Mouse (Mus musculus) intestine, embryonic 16.5 days (tissue): Measurements from ENCODE around the gene Depdc5. TPM values are rescaled to one million over a fixed set of nuclear protein-coding genes. Genes with fewer than 3 reads are reported as not detected.

Source experiments
- ATAC-seq: fragments of 200-750 bp; cut with Nextera tagmentation; 2 replicates; pipeline ENCODE4 v1.8.0; 2017; ENCODE audit warnings: moderate TSS enrichment, moderate library complexity
- H3K27ac ChIP-seq: fragments of 300-500 bp; sonication (generic); 2 replicates; pipeline ENCODE4 v1.5.1; 2014; ENCODE audit warnings: mild to moderate bottlenecking, low read length
- H3K27me3 ChIP-seq: fragments of 300-500 bp; sonication (generic); replicated peaks from 2 replicates; pipeline ENCODE4 v1.6.1; 2014; ENCODE audit warnings: low read length, control low read depth, mixed read lengths; ENCODE audit not compliant: control insufficient read depth, insufficient read depth
- H3K36me3 ChIP-seq: fragments of 300-500 bp; sonication (generic); 2 replicates; pipeline ENCODE4 v1.6.1; 2014; ENCODE audit warnings: low read length, control low read depth; ENCODE audit not compliant: control insufficient read depth, insufficient read depth
- H3K4me1 ChIP-seq: fragments of 300-500 bp; sonication (generic); 2 replicates; pipeline ENCODE4 v1.6.1; 2014; ENCODE audit warnings: low read length, control low read depth, mixed read lengths; ENCODE audit not compliant: control insufficient read depth, insufficient read depth
- H3K4me2 ChIP-seq: fragments of 300-500 bp; sonication (generic); 2 replicates; pipeline ENCODE4 v1.6.1; 2014; ENCODE audit warnings: low read depth, low read length, control low read depth
- H3K4me3 ChIP-seq: fragments of 300-500 bp; sonication (generic); 2 replicates; pipeline ENCODE4 v1.5.1; 2014; ENCODE audit warnings: mild to moderate bottlenecking, low read length
- H3K9ac ChIP-seq: fragments of 300-500 bp; sonication (generic); 2 replicates; pipeline ENCODE4 v1.6.1; 2014; ENCODE audit warnings: low read depth, low read length
- H3K9me3 ChIP-seq: fragments of 300-500 bp; sonication (generic); 2 replicates; pipeline ENCODE4 v1.6.1; 2016; ENCODE audit warnings: low read length, control low read depth; ENCODE audit not compliant: control insufficient read depth
- WGBS: fragments of 180-500 bp; shearing (Covaris S2); extraction: QIAGEN DNeasy Blood & Tissue Kit; methylation state at CpG from one replicate; pipeline ENCODE4 v1.1.7; 2014; 5-methylcytosine and 5-hydroxymethylcytosine counted together
- polyA plus RNA-seq: library from polyadenylated mRNA; unstranded; fragments of >200 nt; fragmentation: Nextera tagmentation; extraction: Ambion mirVana; gene quantifications from 2 replicates; pipeline ENCODE4 v1.2.1, GENCODE M21; 2015

Depdc5 gene
- polyA plus RNA-seq, 1 experiment from 2014 or later = 14.6 TPM

DNA sequence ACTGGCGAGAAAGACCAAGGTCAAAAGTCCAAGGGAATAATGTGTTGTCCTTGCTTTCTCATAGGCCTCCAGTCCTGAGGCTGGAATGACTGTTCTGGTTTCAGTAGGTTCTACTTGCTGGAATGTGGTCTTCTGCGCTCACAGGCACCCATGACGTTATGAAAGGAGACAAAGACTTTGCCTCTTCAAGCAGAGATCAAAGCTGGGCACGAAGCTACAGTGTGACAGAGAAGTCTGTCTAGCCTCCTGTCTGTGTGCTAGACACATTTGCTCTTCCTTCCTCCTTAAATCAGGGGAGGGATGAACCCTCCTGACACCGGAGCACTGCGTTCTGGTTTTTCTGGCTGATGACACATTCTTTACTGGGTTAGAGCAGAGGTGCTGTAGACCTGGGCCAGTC, 140.0 kb downstream of the Depdc5 start:
- Histone ChIP-seq H3K4me1 (no peaks in the 10 kb centered on the region), H3K36me3 (no peaks in the 10 kb centered on the region), H3K4me2 (no peak overlapping the region), H3K27ac (no peak overlapping the region), H3K9me3 (no peaks in the 10 kb centered on the region), H3K4me3 (no peak overlapping the region), H3K27me3 (no peaks in the 10 kb centered on the region), H3K9ac (no peak overlapping the region)
- ATAC-seq = no peak
- 62% methylated on average over 6 of the region's 6 CpGs for WGBS

DNA sequence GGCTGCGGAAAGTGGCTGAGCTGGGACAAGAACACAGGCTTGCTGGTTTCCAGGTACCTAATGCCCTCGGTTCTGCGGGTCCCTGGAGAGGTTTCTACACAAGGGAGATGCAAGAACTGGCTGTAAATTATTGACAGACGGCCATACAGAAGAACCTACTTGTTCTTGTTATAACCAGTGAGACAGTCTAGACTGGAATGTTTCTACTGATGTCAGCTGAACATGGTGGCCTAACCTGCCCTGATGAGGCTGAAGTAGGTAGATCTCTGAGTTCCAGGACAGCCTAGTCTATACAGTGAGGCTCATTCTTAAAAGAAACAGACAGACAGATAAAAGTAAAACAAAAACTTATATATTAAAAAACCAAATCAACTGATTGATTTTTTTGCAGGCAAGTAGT, 140.6 kb downstream of the Depdc5 start:
- ATAC-seq = peak; percentile 56; the same call in 1 of the 2 replicates
- Histone ChIP-seq H3K4me1 (no peaks in the 10 kb centered on the region), H3K9ac (no peak overlapping the region), H3K27me3 (no peaks in the 10 kb centered on the region), H3K36me3 (no peaks in the 10 kb centered on the region), H3K4me2 (no peak overlapping the region), H3K9me3 (no peaks in the 10 kb centered on the region), H3K27ac (no peak overlapping the region), H3K4me3 (no peak overlapping the region)
- WGBS = 63% methylated on average over 4 of the region's 4 CpGs

DNA sequence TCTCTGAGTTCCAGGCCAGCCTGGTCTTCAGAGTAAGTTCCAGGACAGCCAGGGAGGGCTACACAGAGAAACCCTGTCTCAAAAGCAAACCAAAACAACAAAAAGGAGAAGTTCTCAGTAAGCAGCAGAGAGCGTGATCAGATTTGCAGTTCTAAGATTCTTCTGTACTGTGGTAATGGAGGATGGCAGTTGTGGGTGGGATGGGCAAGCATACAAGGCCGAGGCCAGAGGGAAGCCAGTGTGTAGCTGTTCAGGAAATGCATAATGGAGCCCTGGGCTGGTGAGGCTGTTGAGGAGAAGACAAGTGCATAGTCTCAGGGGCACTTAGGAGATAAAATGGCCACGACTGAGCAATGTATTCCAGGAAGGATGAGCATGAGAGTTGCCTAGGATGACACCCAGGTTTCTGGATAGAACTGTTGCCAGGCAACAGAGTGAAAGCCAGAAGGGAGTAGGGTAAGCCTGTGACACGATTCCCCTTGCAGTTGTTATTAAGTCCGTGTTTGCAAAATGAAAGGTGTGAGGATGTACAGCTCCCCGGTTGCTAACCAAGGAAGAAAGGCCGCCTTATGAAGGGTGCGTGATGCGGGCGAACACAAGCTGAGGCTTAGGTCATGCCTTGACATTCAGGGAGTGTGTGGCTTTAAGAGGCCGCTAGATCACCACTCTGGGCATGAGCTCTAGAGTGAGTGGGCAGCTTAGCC, 142.1 kb downstream of the Depdc5 start:
- Histone ChIP-seq H3K9me3 (no peaks in the 10 kb centered on the region), H3K36me3 (no peaks in the 10 kb centered on the region), H3K27ac (no peak overlapping the region), H3K27me3 (no peaks in the 10 kb centered on the region), H3K4me2 (no peak overlapping the region), H3K9ac (no peak overlapping the region), H3K4me3 (no peak overlapping the region), H3K4me1 (no peaks in the 10 kb centered on the region)
- WGBS = 78% methylated on average over 11 of the region's 11 CpGs
- ATAC-seq = no peak

DNA sequence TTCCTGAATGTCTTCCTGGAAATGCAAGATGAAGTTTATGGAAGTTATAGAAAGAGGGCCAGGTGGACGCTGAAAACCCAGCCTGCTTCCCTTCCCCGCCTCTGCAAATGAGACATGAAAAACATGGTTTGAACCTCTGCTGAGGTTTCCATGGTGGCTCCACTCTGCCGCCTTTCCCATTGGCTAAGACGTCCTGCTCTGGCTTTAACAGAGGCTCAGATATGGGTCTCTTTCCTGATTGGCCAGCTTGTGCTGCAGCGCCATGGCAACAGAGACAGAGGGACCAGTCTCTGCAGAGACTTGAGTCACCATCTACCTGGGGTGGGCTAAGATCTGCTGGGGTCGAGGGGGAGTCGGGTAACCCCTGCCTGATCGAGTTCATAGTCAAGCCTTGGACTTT, 143.2 kb downstream of the Depdc5 start:
- Histone ChIP-seq H3K27me3 (no peaks in the 10 kb centered on the region), H3K9ac (no peak overlapping the region), H3K9me3 (no peaks in the 10 kb centered on the region)

DNA sequence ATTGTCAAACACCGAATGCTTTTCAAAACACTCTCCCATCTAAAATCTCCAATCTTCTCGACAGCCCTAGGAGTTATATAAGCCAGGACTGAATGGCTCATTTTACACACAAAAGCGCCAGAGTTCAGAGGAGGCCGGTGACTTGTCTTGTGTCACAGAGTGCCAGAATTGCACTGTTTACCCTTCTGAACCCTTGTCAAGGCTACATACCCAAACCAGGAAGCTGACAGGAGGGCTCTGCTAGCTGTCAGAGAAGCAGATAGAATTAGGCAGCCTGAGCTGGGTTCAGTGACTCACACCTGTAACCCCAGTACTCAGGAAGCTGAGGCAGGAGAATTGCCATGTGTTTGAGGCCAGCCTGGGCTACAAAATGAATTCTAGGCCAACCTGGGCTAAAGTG, 143.9 kb downstream of the Depdc5 start:
- H3K27me3 ChIP-seq = no peaks in the 10 kb centered on the region

More for the DNA sequence above, 143.2 kb downstream of the Depdc5 start:
- WGBS = 34% methylated on average over 8 of the region's 8 CpGs
- no peak overlapping the region for H3K4me3 ChIP-seq
- 0 out of 2 replicates have a peak, but pooled peaks cover 6% of the 10 kb centered on the region for H3K4me1 ChIP-seq
- ATAC-seq = no peak
- H3K4me2 ChIP-seq = no peak overlapping the region
- no peaks in the 10 kb centered on the region for H3K36me3 ChIP-seq
- no peak overlapping the region for H3K27ac ChIP-seq

DNA sequence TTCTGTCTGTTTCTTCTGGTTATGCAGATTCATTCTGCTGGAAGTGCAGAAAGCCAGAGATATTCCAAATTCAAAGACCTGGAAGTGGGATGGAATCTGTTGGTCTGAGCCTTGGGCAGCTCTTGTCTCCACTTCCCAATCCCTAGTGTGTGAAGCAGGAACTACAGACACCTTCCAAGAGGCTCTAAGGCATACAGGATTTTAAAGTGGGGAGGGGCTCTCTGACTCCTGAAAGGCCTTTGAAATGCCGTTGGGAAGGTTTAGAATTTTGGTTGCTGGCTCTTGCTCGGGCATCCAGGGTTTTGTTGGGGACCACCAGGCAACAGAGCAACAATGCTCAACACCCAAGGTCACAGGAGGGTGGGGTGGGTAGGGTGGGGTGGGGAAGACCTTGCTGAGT, 145.8 kb downstream of the Depdc5 start:
- no peak overlapping the region for H3K27ac ChIP-seq
- no peak overlapping the region for H3K4me3 ChIP-seq
- H3K4me2 ChIP-seq = no peak overlapping the region
- 0 out of 2 replicates have a peak, but pooled peaks cover 6% of the 10 kb centered on the region for H3K4me1 ChIP-seq
- no peaks in the 10 kb centered on the region for H3K9me3 ChIP-seq
- no peaks in the 10 kb centered on the region for H3K36me3 ChIP-seq
- no peak overlapping the region for H3K9ac ChIP-seq
- ATAC-seq = no peak
- H3K27me3 ChIP-seq = no peaks in the 10 kb centered on the region
- WGBS = 58% methylated on average over 2 of the region's 2 CpGs

More for the DNA sequence above, 143.9 kb downstream of the Depdc5 start:
- WGBS = 61% methylated on average over 4 of the region's 4 CpGs
- no peaks in the 10 kb centered on the region for H3K9me3 ChIP-seq
- ATAC-seq = no peak
- no peak overlapping the region for H3K27ac ChIP-seq
- H3K36me3 ChIP-seq = no peaks in the 10 kb centered on the region
- no peak overlapping the region for H3K4me2 ChIP-seq
- 0 out of 2 replicates have a peak, but pooled peaks cover 6% of the 10 kb centered on the region for H3K4me1 ChIP-seq
- H3K4me3 ChIP-seq = no peak overlapping the region
- H3K9ac ChIP-seq = no peak overlapping the region

DNA sequence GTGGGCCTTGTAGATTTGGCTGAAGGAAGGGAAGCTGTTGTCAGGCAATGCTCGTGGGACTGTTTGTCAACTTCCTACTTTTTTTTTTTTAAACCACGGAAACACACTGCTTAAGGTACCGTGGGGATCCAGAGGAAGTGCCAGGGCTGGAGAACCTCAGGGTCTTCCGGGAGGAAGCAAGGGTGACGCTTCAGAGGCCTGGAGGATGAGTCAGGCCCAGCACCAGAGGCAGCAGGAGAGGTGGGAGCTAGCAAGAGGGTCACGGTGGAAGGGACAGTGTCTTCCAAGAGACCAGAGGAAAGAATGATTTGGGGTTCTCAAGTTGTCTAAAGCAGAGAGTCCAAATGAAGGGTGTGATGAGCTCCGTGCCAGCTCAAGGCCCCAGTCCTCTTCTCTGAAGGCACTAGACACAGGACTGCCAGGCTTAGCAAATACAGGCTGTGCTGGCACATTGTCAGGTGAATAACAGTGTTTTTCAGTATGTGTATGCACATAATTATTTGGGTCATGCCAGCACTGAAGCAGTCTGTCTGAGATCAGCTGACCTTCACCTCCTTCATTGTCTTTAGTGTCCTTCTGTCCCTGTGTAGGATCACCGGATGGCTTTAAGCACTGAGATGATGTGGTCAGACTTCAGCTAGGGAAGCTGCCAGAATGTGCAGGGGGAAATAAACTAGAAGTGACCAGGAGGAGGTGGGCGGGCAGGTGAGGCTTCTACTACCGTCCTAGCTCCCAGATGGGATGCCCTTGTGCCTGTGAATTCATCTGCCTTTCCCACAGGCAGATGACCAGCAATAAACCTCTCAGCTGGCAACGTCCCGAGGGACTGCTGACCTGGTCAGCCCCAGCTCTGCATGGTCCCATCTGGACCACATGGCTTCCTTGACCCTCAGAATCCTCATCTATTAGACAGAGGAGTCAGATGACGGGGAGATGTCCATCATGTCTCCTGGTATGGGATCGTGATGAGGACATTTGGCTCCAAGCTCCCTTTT, 146.6 kb downstream of the Depdc5 start:
- no peaks in the 10 kb centered on the region for H3K27me3 ChIP-seq
- 71% methylated on average over 14 of the region's 14 CpGs for WGBS

DNA sequence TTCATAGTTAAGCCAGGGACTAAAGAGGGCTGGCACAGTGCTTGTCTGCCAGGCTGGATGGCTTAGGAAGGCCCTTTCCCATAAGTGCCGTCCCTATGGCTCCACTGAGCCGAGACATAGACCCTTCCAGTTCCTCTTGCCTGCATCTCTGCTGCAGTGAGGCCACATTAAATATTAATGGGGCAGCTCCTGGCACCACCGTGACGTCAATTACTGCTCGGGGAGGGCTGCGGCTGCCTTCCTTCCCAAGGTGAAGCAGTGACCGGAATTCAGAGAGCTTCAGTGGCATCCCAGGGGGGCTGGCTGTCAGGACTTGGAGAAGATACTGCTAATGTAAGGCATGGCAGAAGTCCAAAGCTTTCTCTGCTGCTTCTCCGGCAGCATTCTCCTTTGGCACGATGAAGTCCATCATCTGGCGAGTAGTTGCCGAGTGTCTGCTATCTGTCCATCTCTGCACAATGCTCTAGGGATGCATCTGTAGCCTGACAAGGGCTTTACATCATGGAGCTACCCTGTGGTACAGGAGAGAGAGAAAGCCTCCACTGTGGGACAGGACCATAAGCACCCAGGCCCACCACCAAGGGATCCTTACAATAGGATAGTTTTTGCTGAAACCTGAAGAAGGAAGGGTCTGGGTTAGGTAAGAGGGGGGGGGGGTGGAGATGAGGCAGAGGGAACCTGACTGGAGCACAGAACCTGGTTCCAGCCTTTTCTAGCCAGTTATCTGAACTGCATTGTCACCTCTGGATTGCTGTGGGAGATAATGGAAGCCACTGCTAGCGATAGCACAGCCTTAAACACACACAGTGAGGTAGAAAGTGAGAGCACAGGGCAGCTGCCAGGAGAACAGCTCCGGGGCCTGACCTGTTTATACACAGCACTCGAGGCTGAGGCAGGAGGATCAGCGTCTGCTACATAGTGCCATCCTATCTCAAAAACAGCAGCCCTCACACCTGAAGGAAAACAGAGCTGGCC, 147.9 kb downstream of the Depdc5 start:
- Histone ChIP-seq H3K4me3 (no peak overlapping the region), H3K9ac (no peak overlapping the region), H3K27ac (no peak overlapping the region), H3K4me2 (no peak overlapping the region), H3K36me3 (no peaks in the 10 kb centered on the region), H3K27me3 (no peaks in the 10 kb centered on the region), H3K9me3 (no peaks in the 10 kb centered on the region), H3K4me1 (0 out of 2 replicates have a peak, but pooled peaks cover 9% of the 10 kb centered on the region)
- 37% methylated on average over 15 of the region's 15 CpGs for WGBS
- no peak for ATAC-seq

More for the DNA sequence above, 146.6 kb downstream of the Depdc5 start:
- Histone ChIP-seq H3K4me2 (no peak overlapping the region), H3K4me3 (no peak overlapping the region), H3K9me3 (no peaks in the 10 kb centered on the region), H3K27ac (no peak overlapping the region), H3K4me1 (0 out of 2 replicates have a peak, but pooled peaks cover 6% of the 10 kb centered on the region), H3K36me3 (no peaks in the 10 kb centered on the region), H3K9ac (no peak overlapping the region)
- ATAC-seq = no peak
